Mouse (Mus musculus): ENCODE measurements around the gene Krtdap. TPM values are rescaled to one million over a fixed set of nuclear protein-coding genes. Genes with fewer than 3 reads are reported as not detected.

The Krtdap gene
- polyA plus RNA-seq, 1 experiment from 2014 or later, result 3.8 TPM

GRCm38 (mm10) chr7:30763456-30763855, 24.2 kb upstream of the Krtdap start, which contains the start of gene Dmkn:
Gene Dmkn, plus strand, starts transcription at chr7:30763756.
- Histone ChIP-seq H3K4me3 (no peak within 1 kb of the TSS), H3K36me3 (no peaks in the 10 kb centered on the region), H3K9me3 (replicated peaks) (no peaks in the 10 kb centered on the region), H3K4me1 (replicated peaks) (no peaks in the 10 kb centered on the region; the same call in 1 of the 2 replicates), H3K4me2 (no peak within 1 kb of the TSS), H3K27ac (no peak within 1 kb of the TSS), H3K27me3 (peaks cover 3% of the 10 kb centered on the region), H3K9ac (no peak within 1 kb of the TSS)
- 58% methylated on average over 5 of the region's 5 CpGs for WGBS
- ATAC-seq (replicated peaks; ENCODE audit: insufficient number of reproducible peaks, insufficient read depth, low FRiP score, low read depth), result no peak

DNA sequence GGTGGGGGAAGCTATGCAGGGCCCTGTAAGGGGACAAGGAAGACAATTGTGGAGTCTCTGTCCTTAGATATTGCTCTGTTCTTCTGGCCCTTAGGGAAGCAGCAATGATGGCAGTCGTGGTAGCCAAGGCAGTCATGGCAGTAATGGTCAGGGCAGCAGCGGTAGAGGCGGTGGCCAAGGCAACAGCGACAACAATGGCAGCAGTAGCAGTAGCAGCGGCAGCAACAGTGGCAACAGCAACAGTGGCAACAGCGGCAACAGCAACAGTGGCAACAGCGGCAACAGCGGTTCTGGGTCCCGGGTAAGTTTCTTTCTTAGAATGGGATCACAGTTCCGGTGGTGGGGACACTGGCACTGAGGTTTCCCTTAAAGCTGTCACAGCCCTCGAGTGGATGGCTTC, 22.5 kb upstream of the Krtdap start:
- Histone ChIP-seq H3K27me3 (peaks cover 3% of the 10 kb centered on the region), H3K4me1 (replicated peaks) (no peaks in the 10 kb centered on the region; the same call in 1 of the 2 replicates), H3K4me3 (no peak overlapping the region), H3K9ac (no peak overlapping the region), H3K9me3 (replicated peaks) (no peaks in the 10 kb centered on the region), H3K27ac (no peak overlapping the region), H3K36me3 (no peaks in the 10 kb centered on the region), H3K4me2 (no peak overlapping the region)
- WGBS, result 34% methylated on average over 11 of the region's 11 CpGs
- no peak for ATAC-seq (replicated peaks; ENCODE audit: insufficient number of reproducible peaks, insufficient read depth, low FRiP score, low read depth)

DNA sequence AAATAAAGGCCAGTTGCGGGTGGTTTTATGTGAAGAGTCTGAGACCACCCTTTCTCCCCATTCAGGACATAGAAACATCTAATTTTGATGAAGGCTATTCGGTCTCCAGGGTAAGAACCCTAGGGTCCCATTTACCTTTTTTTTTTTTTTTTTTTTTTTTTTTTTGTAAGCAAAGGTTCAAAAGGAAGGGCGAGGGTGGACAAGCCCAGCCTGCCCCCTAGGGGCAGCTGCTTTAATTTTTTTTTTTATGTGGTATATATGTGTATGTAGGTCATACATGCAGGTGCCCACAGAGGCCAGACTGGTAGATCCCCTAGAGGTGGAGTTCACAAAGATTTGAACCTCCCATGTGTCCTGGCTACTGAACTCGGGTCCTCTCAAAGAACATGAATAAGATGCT, 21.3 kb upstream of the Krtdap start:
- Histone ChIP-seq H3K27me3 (peaks cover 3% of the 10 kb centered on the region), H3K9me3 (replicated peaks) (no peaks in the 10 kb centered on the region), H3K36me3 (no peaks in the 10 kb centered on the region), H3K4me2 (no peak overlapping the region), H3K27ac (no peak overlapping the region), H3K4me1 (replicated peaks) (no peaks in the 10 kb centered on the region; the same call in 1 of the 2 replicates), H3K9ac (no peak overlapping the region), H3K4me3 (no peak overlapping the region)
- 82% methylated on average over 4 of the region's 4 CpGs for WGBS
- ATAC-seq (replicated peaks; ENCODE audit: insufficient number of reproducible peaks, insufficient read depth, low FRiP score, low read depth), result no peak

DNA sequence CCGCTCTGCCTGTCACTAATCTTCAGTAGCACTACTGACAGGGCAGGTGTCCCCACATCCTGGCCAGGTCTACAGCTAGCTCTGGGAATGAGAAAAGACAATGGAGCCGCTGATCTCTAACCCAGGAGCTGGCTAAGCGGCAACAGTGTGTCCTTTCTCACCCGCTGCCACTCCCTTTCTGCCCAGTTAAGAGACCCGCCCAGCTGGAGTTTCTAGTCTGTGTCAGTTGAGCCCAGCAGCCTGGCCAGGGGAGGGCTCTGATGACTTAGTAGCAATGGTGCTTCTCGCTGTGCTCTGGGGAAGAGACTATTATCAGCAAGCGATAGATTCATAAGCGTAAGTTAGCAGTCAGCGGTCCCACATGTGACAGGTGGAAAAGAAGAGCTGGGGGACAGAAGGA, 18.5 kb upstream of the Krtdap start:
- Histone ChIP-seq H3K36me3 (no peaks in the 10 kb centered on the region), H3K27me3 (no peaks in the 10 kb centered on the region; the same call in 1 of the 2 replicates), H3K9ac (no peak overlapping the region), H3K4me1 (replicated peaks) (no peaks in the 10 kb centered on the region), H3K4me2 (no peak overlapping the region), H3K4me3 (no peak overlapping the region), H3K27ac (no peak overlapping the region), H3K9me3 (replicated peaks) (no peaks in the 10 kb centered on the region)
- ATAC-seq (replicated peaks; ENCODE audit: insufficient number of reproducible peaks, insufficient read depth, low FRiP score, low read depth), result no peak
- WGBS, result 22% methylated on average over 9 of the region's 9 CpGs

DNA sequence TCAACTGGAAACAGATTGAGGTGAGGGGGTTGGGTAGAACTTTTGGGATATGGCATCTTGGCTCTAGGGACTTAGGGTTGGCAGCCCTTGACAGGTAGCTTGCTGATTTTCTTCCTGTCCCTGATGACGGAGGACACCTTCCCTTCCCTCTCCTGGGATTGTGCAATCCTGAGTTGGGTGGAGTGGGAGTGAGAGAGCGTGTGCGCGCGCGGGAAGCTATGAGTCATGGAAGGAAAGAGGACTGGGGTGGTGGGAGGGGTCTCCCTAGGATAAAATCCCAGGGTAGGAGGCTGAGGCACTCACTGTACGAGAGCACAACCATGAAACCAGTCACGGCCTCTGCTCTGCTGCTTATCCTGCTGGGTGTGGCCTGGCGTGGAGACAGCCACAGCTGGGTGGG, 11.6 kb upstream of the Krtdap start:
- Histone ChIP-seq H3K4me1 (replicated peaks) (no peaks in the 10 kb centered on the region), H3K36me3 (no peaks in the 10 kb centered on the region), H3K4me3 (no peak overlapping the region), H3K4me2 (no peak overlapping the region), H3K9ac (no peak overlapping the region), H3K27me3 (no peaks in the 10 kb centered on the region), H3K9me3 (replicated peaks) (no peaks in the 10 kb centered on the region), H3K27ac (no peak overlapping the region)
- ATAC-seq (replicated peaks; ENCODE audit: insufficient number of reproducible peaks, insufficient read depth, low FRiP score, low read depth), result no peak
- 73% methylated on average over 9 of the region's 9 CpGs for WGBS

DNA sequence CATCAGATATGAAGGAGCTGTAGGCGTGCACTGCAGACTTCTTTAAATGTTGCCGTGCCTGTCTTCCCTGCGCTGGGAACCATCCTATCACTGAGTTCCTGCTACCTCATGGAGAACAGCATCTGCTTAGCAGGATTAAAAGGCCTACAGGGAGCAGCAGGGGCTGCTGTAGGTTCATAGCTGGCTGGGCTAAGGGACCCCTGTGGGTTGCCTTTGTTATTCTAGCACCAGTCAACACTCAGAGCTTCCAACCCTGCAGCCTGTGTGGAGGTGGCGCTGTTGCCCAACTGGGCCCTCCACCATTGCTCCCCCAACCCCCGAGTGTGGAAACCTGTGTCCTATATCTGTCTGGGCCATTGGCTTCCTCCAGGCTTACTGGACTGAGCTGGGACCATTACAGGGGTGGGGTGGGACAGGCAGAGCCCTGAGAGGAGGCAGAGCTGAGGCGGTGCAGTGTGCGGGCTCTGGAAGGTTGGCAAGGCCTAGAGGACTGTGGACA, 10.6 kb upstream of the Krtdap start:
- H3K27me3 ChIP-seq, result no peaks in the 10 kb centered on the region
- no peak overlapping the region for H3K9ac ChIP-seq
- ATAC-seq (replicated peaks; ENCODE audit: insufficient number of reproducible peaks, insufficient read depth, low FRiP score, low read depth), result no peak
- H3K4me3 ChIP-seq, result no peak overlapping the region
- no peak overlapping the region for H3K27ac ChIP-seq
- no peak overlapping the region for H3K4me2 ChIP-seq
- 45% methylated on average over 7 of the region's 7 CpGs for whole genome bisulfite sequencing
- no peaks in the 10 kb centered on the region for H3K36me3 ChIP-seq
- no peaks in the 10 kb centered on the region for H3K4me1 ChIP-seq (replicated peaks)
- H3K9me3 ChIP-seq (replicated peaks), result no peaks in the 10 kb centered on the region

DNA sequence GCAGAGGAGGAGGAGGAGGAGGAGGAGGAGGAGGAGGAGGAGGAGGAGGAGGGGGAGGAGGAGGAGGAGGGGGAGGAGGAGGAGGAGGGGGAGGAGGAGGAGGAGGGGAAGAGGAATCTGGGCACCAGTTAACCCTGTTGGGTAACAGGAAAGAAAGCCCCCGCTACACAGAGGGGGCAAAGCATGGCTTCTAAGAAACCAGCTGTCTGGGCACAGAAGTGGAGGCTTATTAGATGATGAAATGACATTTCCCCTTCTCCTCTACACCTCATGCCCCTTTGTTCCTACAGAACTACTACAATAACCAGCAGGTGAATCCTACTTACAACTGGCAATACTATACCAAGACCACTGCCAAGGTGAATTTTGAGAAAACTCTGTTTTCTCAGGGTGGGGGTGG, 9.8 kb upstream of the Krtdap start:
- H3K9me3 ChIP-seq (replicated peaks), result no peaks in the 10 kb centered on the region
- no peak for ATAC-seq (replicated peaks; ENCODE audit: insufficient number of reproducible peaks, insufficient read depth, low FRiP score, low read depth)
- no peak overlapping the region for H3K27ac ChIP-seq
- H3K4me3 ChIP-seq, result no peak overlapping the region
- H3K9ac ChIP-seq, result no peak overlapping the region
- H3K4me2 ChIP-seq, result no peak overlapping the region
- H3K27me3 ChIP-seq, result no peaks in the 10 kb centered on the region
- H3K36me3 ChIP-seq, result no peaks in the 10 kb centered on the region
- no peaks in the 10 kb centered on the region for H3K4me1 ChIP-seq (replicated peaks)
- 75% methylated on average over 1 of the region's 1 CpGs for WGBS

- no peaks in the 10 kb centered on the region for H3K36me3 ChIP-seq
- H3K9ac ChIP-seq, result no peak overlapping the region
- no peak overlapping the region for H3K4me2 ChIP-seq
- no peak overlapping the region for H3K4me3 ChIP-seq
- ATAC-seq (replicated peaks; ENCODE audit: insufficient number of reproducible peaks, insufficient read depth, low FRiP score, low read depth), result no peak
- H3K4me1 ChIP-seq (replicated peaks), result no peaks in the 10 kb centered on the region
- H3K9me3 ChIP-seq (replicated peaks), result no peaks in the 10 kb centered on the region
- WGBS, result 61% methylated on average over 4 of the region's 4 CpGs
- H3K27me3 ChIP-seq, result no peaks in the 10 kb centered on the region
- no peak overlapping the region for H3K27ac ChIP-seq
Measured at GRCm38 (mm10) chr7:30781792-30782191, 5.9 kb upstream of the Krtdap start.

GRCm38 (mm10) chr7:30782658-30783057, 5.0 kb upstream of the Krtdap start:
- H3K27ac ChIP-seq, result no peak overlapping the region
- no peaks in the 10 kb centered on the region for H3K36me3 ChIP-seq
- WGBS, result 67% methylated on average over 3 of the region's 3 CpGs
- no peak overlapping the region for H3K4me2 ChIP-seq
- no peak for ATAC-seq (replicated peaks; ENCODE audit: insufficient number of reproducible peaks, insufficient read depth, low FRiP score, low read depth)
- H3K9ac ChIP-seq, result no peak overlapping the region
- no peaks in the 10 kb centered on the region for H3K4me1 ChIP-seq (replicated peaks)
- no peaks in the 10 kb centered on the region for H3K9me3 ChIP-seq (replicated peaks)
- no peak overlapping the region for H3K4me3 ChIP-seq
- no peaks in the 10 kb centered on the region for H3K27me3 ChIP-seq

GRCm38 (mm10) chr7:30785154-30785553, 2.5 kb upstream of the Krtdap start:
- peaks cover 9% of the 10 kb centered on the region; the same call in 1 of the 2 replicates for H3K27me3 ChIP-seq
- H3K9me3 ChIP-seq (replicated peaks), result no peaks in the 10 kb centered on the region
- no peaks in the 10 kb centered on the region for H3K4me1 ChIP-seq (replicated peaks)
- no peak overlapping the region for H3K9ac ChIP-seq
- WGBS, result 72% methylated on average over 1 of the region's 1 CpGs
- no peak overlapping the region for H3K4me3 ChIP-seq
- H3K27ac ChIP-seq, result no peak overlapping the region
- H3K36me3 ChIP-seq, result no peaks in the 10 kb centered on the region
- H3K4me2 ChIP-seq, result no peak overlapping the region
- no peak for ATAC-seq (replicated peaks; ENCODE audit: insufficient number of reproducible peaks, insufficient read depth, low FRiP score, low read depth)

DNA sequence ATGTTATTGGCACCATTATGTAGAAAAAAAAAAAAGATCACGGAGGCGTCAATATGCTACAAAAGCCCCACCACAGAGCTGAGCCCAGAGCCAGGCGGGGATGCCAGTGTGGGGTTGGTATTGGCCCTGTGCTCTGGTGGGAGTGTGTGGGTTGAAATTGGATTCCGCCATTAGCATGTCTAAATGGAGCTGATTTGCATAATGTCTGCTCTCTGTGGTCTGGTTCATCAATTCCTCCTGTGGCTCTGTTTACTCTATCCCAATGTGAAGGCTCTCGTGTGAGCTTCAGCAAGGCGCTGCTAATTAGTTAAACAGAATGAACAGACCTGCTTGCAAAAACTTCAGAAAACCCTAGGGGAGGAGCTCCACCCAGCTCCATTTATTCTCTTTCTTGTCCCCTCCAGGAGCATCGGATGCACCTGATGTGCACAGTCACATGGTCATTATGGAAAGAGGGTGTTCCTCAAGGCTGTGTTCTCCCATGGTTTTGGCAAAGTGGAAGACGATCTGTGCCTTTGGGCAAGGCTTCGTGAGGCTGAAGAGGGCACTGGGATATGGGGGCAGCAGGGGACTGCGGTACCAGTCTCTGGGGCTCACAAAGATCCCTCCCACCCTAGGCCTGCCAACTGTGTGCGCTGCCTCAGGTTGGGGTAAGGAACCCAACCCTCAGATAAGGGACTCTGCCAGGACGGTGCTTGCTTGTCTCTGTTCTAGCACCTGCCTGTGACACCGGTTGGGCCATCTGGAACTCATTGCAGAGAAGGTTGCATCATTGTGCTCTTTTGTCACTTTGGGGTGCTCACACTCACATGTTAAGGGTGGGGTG, 1.8 kb upstream of the Krtdap start:
- H3K9ac ChIP-seq, result no peak overlapping the region
- H3K27me3 ChIP-seq, result peaks cover 13% of the 10 kb centered on the region; the same call in 1 of the 2 replicates
- H3K9me3 ChIP-seq (replicated peaks), result no peaks in the 10 kb centered on the region
- H3K4me3 ChIP-seq, result no peak overlapping the region
- H3K36me3 ChIP-seq, result no peaks in the 10 kb centered on the region
- ATAC-seq (replicated peaks; ENCODE audit: insufficient number of reproducible peaks, insufficient read depth, low FRiP score, low read depth), result no peak
- WGBS, result 73% methylated on average over 13 of the region's 13 CpGs
- H3K27ac ChIP-seq, result no peak overlapping the region
- H3K4me1 ChIP-seq (replicated peaks), result no peaks in the 10 kb centered on the region
- H3K4me2 ChIP-seq, result no peak overlapping the region

- H3K4me2 ChIP-seq, result no peak overlapping the region
- H3K27me3 ChIP-seq, result peaks cover 16% of the 10 kb centered on the region; the same call in 1 of the 2 replicates
- WGBS, result 71% methylated on average over 10 of the region's 10 CpGs
- H3K4me1 ChIP-seq (replicated peaks), result no peaks in the 10 kb centered on the region
- H3K9ac ChIP-seq, result no peak overlapping the region
- no peak for ATAC-seq (replicated peaks; ENCODE audit: insufficient number of reproducible peaks, insufficient read depth, low FRiP score, low read depth)
- H3K27ac ChIP-seq, result no peak overlapping the region
- no peak overlapping the region for H3K4me3 ChIP-seq
- H3K9me3 ChIP-seq (replicated peaks), result no peaks in the 10 kb centered on the region
- no peaks in the 10 kb centered on the region for H3K36me3 ChIP-seq
Measured at GRCm38 (mm10) chr7:30790141-30790540, 2.4 kb downstream of the Krtdap start.

Measured in heart, embryonic 15.5 days (tissue).